Mouse (Mus musculus) cerebellum, adult 18-20 months (tissue): Measurements from ENCODE around the gene Oip5.

ENCODE experiments used
- DNase-seq, 2 experiments: peaks; one replicate each; pipeline ENCODE4 v3.0.0; 2021

The Oip5 gene

DNA sequence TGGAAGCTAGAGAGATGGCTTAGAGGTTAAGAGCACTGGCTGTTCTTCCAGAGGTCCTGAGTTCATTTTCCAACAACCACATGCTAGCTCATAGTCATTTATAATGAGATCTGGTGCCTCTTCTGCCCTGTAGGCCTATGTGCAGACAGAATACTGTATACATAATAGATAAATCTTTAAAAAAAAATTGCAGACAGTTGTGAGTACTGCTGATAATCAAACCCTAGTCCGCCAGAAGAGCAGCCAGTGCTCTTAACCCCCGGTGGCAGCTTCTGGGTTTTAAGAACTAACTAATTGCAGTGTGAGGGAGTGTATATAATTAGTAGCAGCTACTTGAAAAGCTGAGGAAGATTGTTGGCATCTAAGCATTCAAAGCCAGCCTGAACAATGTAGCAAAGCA lies 34.8 kb downstream of the Oip5 start:
- DNase-seq = no peak

DNA sequence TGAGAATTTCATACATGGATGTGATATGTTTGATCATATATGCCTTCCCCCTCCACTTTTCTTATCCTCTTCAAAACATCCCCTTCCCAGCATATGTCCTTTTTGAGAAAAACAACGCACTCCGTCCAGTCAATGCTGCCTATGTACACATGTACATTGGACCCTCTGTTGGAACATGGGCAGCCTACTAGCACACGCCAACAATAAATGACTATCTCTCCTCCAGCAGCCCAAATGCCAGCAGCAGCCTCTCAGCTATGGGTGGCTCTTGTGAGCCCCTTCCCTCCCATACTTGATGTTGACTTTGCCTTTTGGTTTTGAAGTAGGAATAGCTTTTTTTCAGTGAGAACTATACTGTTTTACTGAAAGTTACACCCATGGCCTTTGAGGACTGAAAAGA lies 36.7 kb downstream of the Oip5 start:
- DNase-seq = no peak

GRCm38 (mm10) chr2:119572471-119572870 lies 45.8 kb downstream of the Oip5 start:
- DNase-seq = no peak

DNA sequence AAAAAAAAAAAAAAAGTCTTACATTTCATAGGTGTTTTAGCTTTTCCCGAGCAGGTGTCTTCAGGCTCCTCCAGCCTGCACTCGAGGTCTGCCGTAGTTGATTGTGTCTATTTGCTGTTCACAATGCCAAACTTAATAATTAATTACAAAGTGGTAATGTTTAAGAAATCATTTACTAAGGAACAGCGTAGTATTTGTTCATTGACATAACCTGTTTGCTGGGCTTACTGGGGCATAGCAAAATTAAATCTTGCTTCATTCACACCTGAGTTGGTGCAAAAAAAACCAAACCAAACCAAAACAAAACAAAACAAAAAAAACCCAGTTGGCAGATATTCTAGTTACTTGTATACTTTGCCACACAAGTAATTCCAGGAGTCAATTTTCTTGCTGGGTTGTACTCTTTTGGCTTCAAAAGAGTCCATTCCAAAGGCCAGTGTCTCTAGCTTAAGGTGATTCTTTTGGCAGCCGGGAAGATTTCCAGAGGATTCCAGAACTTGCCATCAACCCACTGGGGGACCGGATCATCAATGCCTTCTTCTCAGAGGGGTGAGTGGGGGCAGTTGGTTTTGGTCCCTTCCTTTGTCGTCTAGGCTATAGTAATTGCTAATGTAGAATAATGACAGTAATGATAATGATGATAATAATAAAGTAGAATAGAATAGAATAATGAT lies 52.0 kb downstream of the Oip5 start:
- DNase-seq = no peak

- DNase-seq = no peak
Measured at GRCm38 (mm10) chr2:119565284-119565683, 53.0 kb downstream of the Oip5 start.

GRCm38 (mm10) chr2:119561794-119562193 lies 56.5 kb downstream of the Oip5 start:
- DNase-seq = no peak
